Mouse (Mus musculus) neural tube, embryonic 12.5 days (tissue): ENCODE results near the gene Vmn1r198. TPM values are rescaled to one million over a fixed set of nuclear protein-coding genes. Genes with fewer than 3 reads are reported as not detected.
"Not testable (repeated sequence)": the region's sequence is repeated elsewhere in the genome, so short reads cannot be mapped to it uniquely, and the experiment has no call there.

Experiments used
- ATAC-seq: fragments of 200-750 bp; cut with Nextera tagmentation; 2 replicates; pipeline ENCODE4 v1.8.0; 2017; ENCODE audit warnings: low read depth, mild to moderate bottlenecking, moderate TSS enrichment, moderate library complexity; ENCODE audit not compliant: low FRiP score
- H3K27ac ChIP-seq: fragments of 300-500 bp; sonication (generic); 2 replicates; pipeline ENCODE4 v1.5.1; 2016
- H3K27me3 ChIP-seq: fragments of 300-500 bp; sonication (generic); replicated peaks from 2 replicates; pipeline ENCODE4 v1.6.1; 2016; ENCODE audit warnings: mild to moderate bottlenecking
- H3K36me3 ChIP-seq: fragments of 300-500 bp; sonication (generic); 2 replicates; pipeline ENCODE4 v1.6.1; 2016; ENCODE audit warnings: mild to moderate bottlenecking
- H3K4me1 ChIP-seq: fragments of 300-500 bp; sonication (generic); 2 replicates; pipeline ENCODE4 v1.6.1; 2016
- H3K4me2 ChIP-seq: fragments of 300-500 bp; sonication (generic); replicated peaks from 2 replicates; pipeline ENCODE4 v1.6.1; 2016; ENCODE audit warnings: mild to moderate bottlenecking
- H3K4me3 ChIP-seq: fragments of 300-500 bp; sonication (generic); 2 replicates; pipeline ENCODE4 v1.5.1; 2016
- H3K9ac ChIP-seq: fragments of 300-500 bp; sonication (generic); 2 replicates; pipeline ENCODE4 v1.6.1; 2016; ENCODE audit warnings: mild to moderate bottlenecking
- H3K9me3 ChIP-seq: fragments of 300-500 bp; sonication (generic); 2 replicates; pipeline ENCODE4 v1.6.1; 2016; ENCODE audit warnings: mild to moderate bottlenecking
- WGBS: fragments of 180-500 bp; shearing (Covaris S2); methylation state at CpG from one replicate; pipeline ENCODE4 v1.1.7; 2016; 5-methylcytosine and 5-hydroxymethylcytosine counted together
- polyA plus RNA-seq: library from polyadenylated mRNA; unstranded; fragments of >200 nt; fragmentation: Nextera tagmentation; extraction: Ambion mirVana; gene quantifications from 2 replicates; pipeline ENCODE4 v1.2.1, GENCODE M21; 2016

Gene Vmn1r198
- polyA plus RNA-seq, result not detected in 2 replicates

DNA sequence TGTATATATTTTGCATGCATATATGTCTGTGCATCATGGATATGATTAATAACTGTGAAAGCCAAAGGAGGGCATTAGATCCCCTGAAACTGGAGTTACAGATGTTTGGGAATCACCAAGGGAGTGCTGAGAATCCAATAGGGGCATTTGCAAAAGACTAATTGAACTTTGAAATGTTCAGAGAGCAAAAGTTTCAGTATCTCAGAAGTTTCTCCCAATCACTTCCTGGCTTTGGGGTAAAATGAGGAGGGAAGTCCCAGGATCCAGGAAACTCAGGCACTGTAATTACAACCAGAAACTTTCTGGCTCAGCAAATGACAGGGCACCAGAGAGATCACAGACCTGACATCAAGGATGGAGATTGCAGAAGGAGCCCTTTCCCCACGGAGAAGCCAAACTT, at the start of gene Vmn1r198:
Gene Vmn1r198, plus strand, starts transcription at position 301 of the 400 bp plus-strand sequence.
- Histone ChIP-seq H3K27me3 (no peaks in the 10 kb centered on the region), H3K36me3 (no peaks in the 10 kb centered on the region), H3K27ac (no peak within 1 kb of the TSS), H3K9me3 (no peaks in the 10 kb centered on the region), H3K4me1 (no peaks in the 10 kb centered on the region), H3K9ac (no peak within 1 kb of the TSS), H3K4me3 (no peak within 1 kb of the TSS), H3K4me2 (no peak within 1 kb of the TSS)
- ATAC-seq, result no peak
- WGBS, result 39% methylated on average over 1 of the region's 1 CpGs

DNA sequence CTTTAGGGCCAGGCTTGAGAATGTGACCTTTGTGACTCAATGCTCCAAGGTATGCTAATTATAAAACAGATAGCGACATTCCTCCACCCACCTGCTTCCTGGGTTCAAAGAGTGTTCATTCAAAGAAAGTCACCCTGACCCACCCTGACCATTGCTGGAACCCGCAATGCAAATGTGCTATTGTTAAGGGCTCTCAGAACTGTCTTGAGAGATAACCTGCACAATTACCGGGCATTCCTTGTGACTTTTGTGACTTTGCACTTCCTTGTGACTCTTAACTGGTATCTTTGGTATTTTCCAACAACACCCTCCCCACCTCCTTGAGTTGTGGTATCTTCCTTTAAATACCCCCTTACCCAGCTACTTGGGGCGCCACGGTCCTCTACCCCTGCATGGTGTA, 42.1 kb upstream of the Vmn1r198 start:
- 88% methylated on average over 5 of the region's 5 CpGs for WGBS
- H3K9ac ChIP-seq, H3K4me3 ChIP-seq, H3K27ac ChIP-seq, H3K4me1 ChIP-seq, ATAC-seq, H3K36me3 ChIP-seq, H3K4me2 ChIP-seq, H3K27me3 ChIP-seq, H3K9me3 ChIP-seq: not testable (repeated sequence)

DNA sequence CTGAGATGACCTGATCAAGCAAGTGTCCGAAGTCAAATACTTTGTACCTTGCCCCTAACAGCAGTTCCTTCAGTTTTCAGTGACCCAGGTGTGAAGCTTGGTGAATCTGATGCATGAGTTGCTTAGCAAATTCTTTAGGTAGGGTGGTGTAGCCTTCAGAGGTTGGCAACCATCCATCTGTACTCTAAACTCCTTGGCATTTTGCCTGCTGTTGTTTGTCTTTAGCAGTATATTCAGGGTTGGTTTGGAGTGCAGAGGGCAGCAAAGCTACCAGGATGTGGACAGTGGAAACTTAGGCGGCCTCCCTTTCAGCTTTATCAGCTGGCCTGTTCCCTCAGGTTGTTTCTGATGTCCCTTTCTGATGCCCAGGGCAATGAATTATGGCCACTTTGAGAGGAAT, 34.8 kb upstream of the Vmn1r198 start:
- H3K27ac ChIP-seq, result no peak overlapping the region
- ATAC-seq, result no peak
- H3K4me3 ChIP-seq, result no peak overlapping the region
- WGBS, result 78% methylated on average over 2 of the region's 2 CpGs
- no peak overlapping the region for H3K4me2 ChIP-seq
- H3K9ac ChIP-seq, result no peak overlapping the region
- no peaks in the 10 kb centered on the region for H3K9me3 ChIP-seq
- no peaks in the 10 kb centered on the region for H3K4me1 ChIP-seq
- H3K36me3 ChIP-seq, result no peaks in the 10 kb centered on the region
- H3K27me3 ChIP-seq, result no peaks in the 10 kb centered on the region

DNA sequence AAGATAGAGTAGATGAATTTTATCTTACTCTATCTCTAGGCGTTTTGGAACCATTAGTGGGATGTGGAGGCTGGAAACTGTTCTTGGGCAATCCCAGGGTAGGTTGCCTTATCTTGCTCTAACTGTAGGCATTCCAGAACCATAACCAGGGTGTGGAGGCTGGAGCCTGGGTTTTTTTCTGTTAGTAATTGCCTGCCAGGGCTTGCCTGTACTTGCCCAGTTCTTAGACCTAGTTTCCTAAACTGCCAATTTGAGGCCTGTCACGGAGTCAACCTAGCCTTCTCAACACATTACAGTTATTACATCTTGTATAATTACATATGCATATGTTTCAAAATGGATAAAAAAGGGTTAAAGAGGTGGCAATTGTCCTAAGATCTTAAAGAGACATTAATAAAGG, 32.8 kb upstream of the Vmn1r198 start:
- H3K36me3 ChIP-seq, result no peaks in the 10 kb centered on the region
- H3K4me2 ChIP-seq, result no peak overlapping the region
- no peak overlapping the region for H3K4me3 ChIP-seq
- 88% methylated on average over 2 of the region's 2 CpGs for whole genome bisulfite sequencing
- no peaks in the 10 kb centered on the region for H3K9me3 ChIP-seq
- H3K27ac ChIP-seq, result no peak overlapping the region
- ATAC-seq, result no peak
- H3K9ac ChIP-seq, result no peak overlapping the region
- H3K27me3 ChIP-seq, result no peaks in the 10 kb centered on the region
- no peaks in the 10 kb centered on the region for H3K4me1 ChIP-seq

DNA sequence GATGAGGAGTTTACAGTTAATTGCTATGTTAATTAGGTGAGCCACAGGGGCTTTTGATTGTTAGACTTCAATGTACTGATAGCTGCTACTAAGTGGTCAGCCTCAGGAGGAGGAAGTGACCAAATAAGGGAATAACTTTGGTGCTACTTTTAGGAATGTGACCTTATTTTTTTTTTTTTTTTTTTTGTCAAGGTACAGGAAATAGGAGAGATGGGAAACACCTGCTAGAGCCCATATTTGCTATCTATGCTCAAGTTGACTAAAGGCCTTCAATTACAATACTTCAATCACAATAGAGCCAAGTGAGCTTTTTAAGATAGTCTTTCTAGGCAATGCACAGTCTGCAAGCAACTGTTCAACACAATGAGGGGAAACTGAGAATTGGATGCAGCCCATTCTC, 30.1 kb upstream of the Vmn1r198 start:
- H3K4me1 ChIP-seq, result no peaks in the 10 kb centered on the region
- H3K4me2 ChIP-seq, result no peak overlapping the region
- no peak overlapping the region for H3K27ac ChIP-seq
- H3K9me3 ChIP-seq, result no peaks in the 10 kb centered on the region
- no peak for ATAC-seq
- H3K9ac ChIP-seq, result no peak overlapping the region
- no peak overlapping the region for H3K4me3 ChIP-seq
- no peaks in the 10 kb centered on the region for H3K36me3 ChIP-seq
- no peaks in the 10 kb centered on the region for H3K27me3 ChIP-seq

DNA sequence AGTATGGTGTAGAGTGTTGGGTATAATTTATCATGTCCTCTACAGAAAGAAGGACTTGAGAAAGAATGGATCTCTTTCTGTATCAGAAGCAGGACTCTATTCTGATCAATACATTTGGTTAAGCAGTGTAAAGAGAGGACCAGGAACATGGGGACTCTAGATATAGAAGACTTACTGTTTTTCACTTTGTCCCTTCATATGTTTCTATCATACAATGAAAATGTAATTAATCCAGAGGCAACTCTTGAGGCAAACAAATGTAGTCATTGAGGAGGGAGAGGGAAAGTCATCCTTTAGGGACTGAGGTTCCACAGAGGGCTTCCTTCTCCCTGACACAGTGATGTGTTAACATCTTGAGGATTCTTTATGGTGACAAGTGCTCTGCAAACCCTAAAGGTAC, 25.9 kb upstream of the Vmn1r198 start, which contains the start of gene Vmn1r197:
Gene Vmn1r197, plus strand, starts transcription at position 301 of the 400 bp plus-strand sequence.
- Histone ChIP-seq H3K9ac (no peak within 1 kb of the TSS), H3K4me3 (no peak within 1 kb of the TSS), H3K4me2 (no peak within 1 kb of the TSS), H3K4me1 (no peaks in the 10 kb centered on the region), H3K27me3 (no peaks in the 10 kb centered on the region), H3K27ac (no peak within 1 kb of the TSS), H3K9me3 (no peaks in the 10 kb centered on the region), H3K36me3 (no peaks in the 10 kb centered on the region)
- ATAC-seq, result no peak

DNA sequence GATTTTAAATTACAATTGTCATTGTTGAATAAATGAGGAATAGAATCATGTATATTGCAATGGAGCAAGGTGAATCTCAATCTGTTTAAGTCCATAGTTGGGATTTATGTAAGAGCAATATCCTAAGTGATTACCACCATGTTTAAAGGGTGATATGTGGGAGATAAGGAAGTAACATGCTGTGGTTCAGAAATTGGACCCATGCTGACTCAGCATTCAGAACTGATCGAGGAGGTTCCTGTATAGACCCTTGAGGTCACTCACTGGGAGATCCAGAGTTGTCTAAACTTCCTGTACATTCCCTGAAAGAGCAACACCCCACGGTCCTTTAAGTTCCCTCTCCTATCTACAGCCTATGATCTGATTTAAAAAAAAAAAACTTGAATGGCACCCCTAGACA, 16.9 kb upstream of the Vmn1r198 start:
- H3K4me1 ChIP-seq, result no peaks in the 10 kb centered on the region
- no peak overlapping the region for H3K4me2 ChIP-seq
- no peaks in the 10 kb centered on the region for H3K9me3 ChIP-seq
- no peak overlapping the region for H3K9ac ChIP-seq
- H3K27me3 ChIP-seq, result no peaks in the 10 kb centered on the region
- no peaks in the 10 kb centered on the region for H3K36me3 ChIP-seq
- ATAC-seq, result no peak
- H3K4me3 ChIP-seq, result no peak overlapping the region
- no peak overlapping the region for H3K27ac ChIP-seq
- 78% methylated on average over 2 of the region's 2 CpGs for WGBS

DNA sequence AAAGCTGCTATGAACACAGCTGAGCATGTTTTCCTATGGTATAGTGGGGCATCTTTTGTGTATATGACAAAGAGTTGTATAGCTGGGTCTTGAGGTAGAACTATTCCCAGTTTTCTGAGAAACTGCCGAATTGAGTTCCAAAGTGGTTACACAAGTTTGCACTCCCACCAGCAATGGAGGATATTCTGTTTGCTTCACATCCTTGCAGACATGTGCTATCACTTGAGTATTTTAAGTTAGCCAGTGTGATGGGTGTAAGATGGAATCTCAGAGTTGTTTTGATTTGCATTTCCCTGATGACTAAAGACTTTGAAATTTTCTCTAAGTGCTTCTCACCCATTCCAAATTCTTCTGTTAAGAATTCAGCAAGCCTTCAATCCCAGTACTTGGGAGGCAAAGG, 14.6 kb upstream of the Vmn1r198 start:
- H3K27me3 ChIP-seq, result no peaks in the 10 kb centered on the region
- H3K27ac ChIP-seq, result no peak overlapping the region
- no peak overlapping the region for H3K4me2 ChIP-seq
- no peak overlapping the region for H3K9ac ChIP-seq
- no peak for ATAC-seq
- no peaks in the 10 kb centered on the region for H3K4me1 ChIP-seq
- H3K9me3 ChIP-seq, result no peaks in the 10 kb centered on the region
- 94% methylated on average over 1 of the region's 1 CpGs for WGBS
- H3K36me3 ChIP-seq, result no peaks in the 10 kb centered on the region
- no peak overlapping the region for H3K4me3 ChIP-seq

DNA sequence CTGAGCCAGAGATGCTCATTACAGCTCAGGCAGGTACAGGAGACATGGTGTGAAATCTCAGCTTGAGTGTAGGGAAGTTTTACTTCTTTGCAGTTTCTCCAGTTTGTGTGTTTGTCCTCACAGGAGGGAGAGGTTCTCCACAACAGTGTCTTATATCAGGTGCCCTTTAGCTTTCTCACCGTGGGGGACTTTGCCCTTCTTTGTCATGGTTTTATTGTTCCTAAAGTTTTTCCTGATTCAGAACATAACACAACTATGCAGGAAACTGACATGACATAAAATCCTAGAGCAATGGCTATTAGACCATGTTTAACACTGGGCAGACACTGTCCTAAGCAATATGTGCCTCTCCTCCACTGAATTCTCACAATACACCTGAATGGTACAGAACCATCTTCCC, 649 bp downstream of the Vmn1r198 start:
- Histone ChIP-seq H3K4me3 (no peak overlapping the region), H3K4me1 (no peaks in the 10 kb centered on the region), H3K4me2 (no peak overlapping the region), H3K27me3 (no peaks in the 10 kb centered on the region), H3K9me3 (no peaks in the 10 kb centered on the region), H3K9ac (no peak overlapping the region), H3K36me3 (no peaks in the 10 kb centered on the region), H3K27ac (no peak overlapping the region)
- no peak for ATAC-seq
- 61% methylated on average over 1 of the region's 1 CpGs for WGBS

DNA sequence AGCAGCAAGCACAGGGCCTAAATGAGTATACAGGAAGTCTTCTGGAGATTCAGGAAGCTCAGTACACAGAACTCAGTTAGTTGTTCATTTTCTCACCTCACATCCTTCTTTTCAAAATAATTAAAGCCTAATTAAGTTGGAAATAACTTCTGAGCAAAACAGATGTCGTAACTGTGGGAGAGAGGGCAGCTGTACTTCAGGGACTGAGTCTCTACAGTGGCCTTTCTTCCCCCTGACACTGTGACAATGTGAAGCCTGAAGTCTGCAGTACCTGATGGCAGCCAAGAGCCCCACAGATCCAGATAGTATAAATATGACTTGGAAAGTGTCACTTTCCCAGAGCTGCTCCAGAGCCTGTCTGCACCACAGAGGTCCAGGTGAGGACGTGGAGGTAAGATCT, 29.4 kb downstream of the Vmn1r198 start, which contains the start of gene Vmn1r199:
Gene Vmn1r199, plus strand, starts transcription at position 301 of the 400 bp plus-strand sequence.
- H3K4me1 ChIP-seq, result no peaks in the 10 kb centered on the region
- H3K4me2 ChIP-seq, result no peak within 1 kb of the TSS
- WGBS, result 84% methylated on average over 2 of the region's 2 CpGs
- H3K36me3 ChIP-seq, result no peaks in the 10 kb centered on the region
- H3K9me3 ChIP-seq, result no peaks in the 10 kb centered on the region
- no peak within 1 kb of the TSS for H3K4me3 ChIP-seq
- no peak within 1 kb of the TSS for H3K27ac ChIP-seq
- ATAC-seq, result no peak
- H3K27me3 ChIP-seq, result no peaks in the 10 kb centered on the region
- no peak within 1 kb of the TSS for H3K9ac ChIP-seq

DNA sequence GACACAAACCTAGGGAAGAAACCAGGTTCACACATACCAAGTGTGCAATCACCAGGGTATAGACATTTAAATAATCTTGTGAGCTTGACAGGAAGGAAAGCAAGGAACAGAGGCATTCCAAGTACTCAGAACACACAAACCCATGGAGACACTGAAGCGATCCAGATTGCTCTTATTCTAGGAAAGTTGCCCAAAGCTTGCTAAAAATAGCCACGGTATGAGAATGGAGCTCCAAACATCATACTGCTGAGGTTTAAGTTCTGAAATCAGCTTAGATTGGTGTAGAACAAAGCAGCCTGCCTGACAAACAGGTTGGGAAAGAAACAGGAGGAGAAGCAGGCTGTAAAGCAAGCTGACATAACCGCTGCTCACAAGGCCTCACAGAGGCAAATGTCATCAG, 31.0 kb downstream of the Vmn1r198 start:
- ATAC-seq, H3K27ac ChIP-seq, H3K4me2 ChIP-seq, H3K9ac ChIP-seq, H3K36me3 ChIP-seq, H3K4me1 ChIP-seq, H3K4me3 ChIP-seq, H3K27me3 ChIP-seq, H3K9me3 ChIP-seq: not testable (repeated sequence)
- WGBS, result 82% methylated on average over 3 of the region's 3 CpGs

DNA sequence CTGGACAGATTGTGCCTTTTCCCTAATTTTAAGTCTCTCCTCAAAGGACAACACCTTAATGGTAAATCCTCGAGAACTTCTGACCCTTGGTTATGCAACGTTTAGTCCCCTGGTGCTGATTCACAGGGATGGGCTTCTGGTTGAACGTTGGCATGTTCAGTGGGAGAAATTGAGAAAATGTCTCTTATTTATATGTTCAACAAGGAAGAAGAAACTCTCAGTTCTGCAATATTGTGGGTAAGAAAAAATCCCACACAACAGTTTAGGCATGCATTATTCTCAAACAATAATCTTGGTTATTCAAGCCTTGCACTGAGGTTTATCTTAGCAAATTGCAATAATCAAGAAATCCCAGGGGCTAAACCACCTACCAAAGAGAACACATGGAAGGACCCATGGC, 33.2 kb downstream of the Vmn1r198 start:
- Histone ChIP-seq H3K9me3 (no peaks in the 10 kb centered on the region), H3K36me3 (no peaks in the 10 kb centered on the region), H3K9ac (no peak overlapping the region), H3K4me2 (no peak overlapping the region), H3K4me1 (no peaks in the 10 kb centered on the region), H3K27ac (no peak overlapping the region), H3K27me3 (no peaks in the 10 kb centered on the region), H3K4me3 (no peak overlapping the region)
- ATAC-seq, result no peak
- WGBS, result 82% methylated on average over 3 of the region's 3 CpGs

DNA sequence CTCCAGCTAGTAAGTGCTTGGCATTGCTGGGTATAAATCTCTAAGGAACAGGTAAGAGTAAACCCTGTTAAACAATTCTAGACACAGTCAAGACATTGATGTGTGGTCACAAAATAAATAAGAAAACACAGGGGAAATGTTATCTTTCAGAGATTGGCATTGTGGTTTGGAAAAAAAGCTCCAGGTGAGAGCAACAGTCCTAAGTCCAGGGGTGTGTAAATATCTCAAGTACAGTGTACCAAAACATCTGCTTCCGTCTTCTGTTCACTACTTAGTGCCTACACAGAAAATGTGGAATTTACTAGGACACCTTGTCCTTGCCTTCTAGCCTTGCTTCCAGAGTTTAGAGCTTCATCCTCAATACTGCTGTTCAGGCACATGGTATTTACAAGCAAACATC, 36.9 kb downstream of the Vmn1r198 start:
- Histone ChIP-seq H3K27ac (no peak overlapping the region), H3K27me3 (no peaks in the 10 kb centered on the region), H3K9ac (no peak overlapping the region), H3K36me3 (no peaks in the 10 kb centered on the region), H3K4me3 (no peak overlapping the region), H3K4me2 (no peak overlapping the region), H3K4me1 (no peaks in the 10 kb centered on the region), H3K9me3 (no peaks in the 10 kb centered on the region)
- no peak for ATAC-seq
- WGBS, result 91% methylated on average over 1 of the region's 1 CpGs
